Mouse (Mus musculus) midbrain, embryonic 12.5 days (tissue): ENCODE results near the gene Col8a1. TPM values are rescaled to one million over a fixed set of nuclear protein-coding genes. Genes with fewer than 3 reads are reported as not detected.

Experiments used
- ATAC-seq: fragments of 200-750 bp; cut with Nextera tagmentation; 2 replicates; pipeline ENCODE4 v1.8.0; 2017; ENCODE audit warnings: low read depth, moderate TSS enrichment, moderate library complexity; ENCODE audit not compliant: low FRiP score
- H3K27ac ChIP-seq: fragments of 300-500 bp; sonication (generic); replicated peaks from 2 replicates; pipeline ENCODE4 v1.5.1; 2016; ENCODE audit warnings: mild to moderate bottlenecking
- H3K27me3 ChIP-seq: fragments of 300-500 bp; sonication (generic); 2 replicates; pipeline ENCODE4 v1.6.1; 2016; ENCODE audit warnings: mild to moderate bottlenecking
- H3K36me3 ChIP-seq: fragments of 300-500 bp; sonication (generic); 2 replicates; pipeline ENCODE4 v1.6.1; 2016
- H3K4me1 ChIP-seq: fragments of 300-500 bp; sonication (generic); 2 replicates; pipeline ENCODE4 v1.6.1; 2016
- H3K4me2 ChIP-seq: fragments of 300-500 bp; sonication (generic); replicated peaks from 2 replicates; pipeline ENCODE4 v1.6.1; 2016; ENCODE audit warnings: mild to moderate bottlenecking, moderate library complexity
- H3K4me3 ChIP-seq: fragments of 300-500 bp; sonication (generic); 2 replicates; pipeline ENCODE4 v1.5.1; 2016; ENCODE audit warnings: mild to moderate bottlenecking
- H3K9ac ChIP-seq: fragments of 300-500 bp; sonication (generic); replicated peaks from 2 replicates; pipeline ENCODE4 v1.6.1; 2016; ENCODE audit warnings: mild to moderate bottlenecking, moderate library complexity
- H3K9me3 ChIP-seq: fragments of 300-500 bp; sonication (generic); 2 replicates; pipeline ENCODE4 v1.6.1; 2016; ENCODE audit warnings: mild to moderate bottlenecking
- WGBS: fragments of 180-500 bp; shearing (Covaris S2); methylation state at CpG from one replicate; pipeline ENCODE4 v1.1.7; 2016; 5-methylcytosine and 5-hydroxymethylcytosine counted together
- polyA plus RNA-seq: library from polyadenylated mRNA; unstranded; fragments of >200 nt; fragmentation: Nextera tagmentation; extraction: Ambion mirVana; gene quantifications from 2 replicates; pipeline ENCODE4 v1.2.1, GENCODE M21; 2016

Col8a1 gene
- polyA plus RNA-seq, 1 experiment from 2014 or later = 7.6 TPM

DNA sequence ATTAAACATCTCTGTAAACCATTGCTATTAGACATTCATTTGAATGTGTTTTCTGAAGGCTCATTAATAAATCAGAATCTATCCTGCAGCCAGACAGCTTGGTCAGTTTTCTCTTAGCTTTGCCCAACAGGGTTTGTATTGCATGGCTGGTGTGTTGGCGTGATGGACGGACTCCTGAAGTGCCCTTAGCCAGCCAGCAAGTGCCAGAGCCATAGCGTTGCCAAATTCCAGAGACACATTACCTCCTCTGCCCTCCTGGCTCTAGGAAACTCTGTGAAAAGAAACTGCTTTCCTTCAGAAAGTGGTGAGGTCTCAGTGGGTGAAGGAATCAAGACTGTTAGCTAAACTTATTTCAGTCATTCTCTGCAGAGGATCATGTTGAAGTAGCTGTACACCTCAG is 14.4 kb downstream of the Col8a1 start:
- no peaks in the 10 kb centered on the region for H3K4me1 ChIP-seq
- H3K27ac ChIP-seq = no peak overlapping the region
- no peak overlapping the region for H3K9ac ChIP-seq
- no peaks in the 10 kb centered on the region for H3K27me3 ChIP-seq
- no peak for ATAC-seq
- no peaks in the 10 kb centered on the region for H3K9me3 ChIP-seq
- H3K4me3 ChIP-seq = no peak overlapping the region
- H3K4me2 ChIP-seq = no peak overlapping the region
- H3K36me3 ChIP-seq = no peaks in the 10 kb centered on the region
- 92% methylated on average over 3 of the region's 3 CpGs for WGBS

DNA sequence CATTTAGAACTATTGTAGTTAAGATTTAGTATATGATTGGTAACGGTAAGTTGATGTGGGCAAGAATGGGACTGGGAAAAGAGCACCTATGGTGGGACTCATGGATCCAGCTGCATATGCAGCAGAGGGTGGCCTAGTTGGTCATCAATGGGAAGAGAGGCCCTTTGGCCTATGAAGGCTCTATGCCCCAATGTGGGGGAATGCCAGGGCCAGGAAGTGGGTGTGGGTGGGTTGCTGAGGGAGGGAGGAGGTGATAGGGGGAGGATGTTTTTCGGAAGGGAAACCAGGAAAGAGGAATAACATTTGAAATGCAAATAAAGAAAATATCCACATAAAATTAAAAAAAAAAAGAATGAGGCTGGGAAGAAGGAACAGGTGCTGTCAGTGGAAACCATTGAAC is 19.6 kb downstream of the Col8a1 start:
- H3K27me3 ChIP-seq = no peaks in the 10 kb centered on the region
- ATAC-seq = no peak
- 93% methylated on average over 2 of the region's 2 CpGs for WGBS

DNA sequence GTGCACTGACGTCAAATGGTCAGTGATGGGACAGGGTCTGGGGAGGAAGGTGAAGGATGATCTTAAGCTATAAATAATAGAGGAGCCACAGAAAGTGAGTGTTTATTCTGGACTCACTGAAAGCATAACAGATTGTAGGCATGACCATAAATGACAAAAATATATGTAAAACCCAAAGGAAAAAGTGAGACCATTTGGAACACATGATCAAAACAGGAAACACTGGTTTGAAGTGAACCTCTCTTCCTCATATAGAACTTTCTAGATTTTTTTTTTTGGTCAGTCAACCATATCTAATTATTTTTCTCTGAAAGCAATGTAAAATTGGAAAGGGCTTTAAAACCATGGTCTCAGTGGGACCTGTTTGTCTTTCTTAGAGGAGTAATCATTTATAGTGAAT is 21.0 kb downstream of the Col8a1 start:
- no peak overlapping the region for H3K4me3 ChIP-seq
- no peak for ATAC-seq
- no peak overlapping the region for H3K27ac ChIP-seq
- no peaks in the 10 kb centered on the region for H3K36me3 ChIP-seq
- H3K9ac ChIP-seq = no peak overlapping the region
- H3K27me3 ChIP-seq = no peaks in the 10 kb centered on the region
- no peaks in the 10 kb centered on the region for H3K9me3 ChIP-seq
- no peak overlapping the region for H3K4me2 ChIP-seq
- WGBS = 85% methylated on average over 1 of the region's 1 CpGs
- no peaks in the 10 kb centered on the region for H3K4me1 ChIP-seq

More for the DNA sequence above, 19.6 kb downstream of the Col8a1 start:
- H3K9ac ChIP-seq = no peak overlapping the region
- no peak overlapping the region for H3K27ac ChIP-seq
- H3K4me2 ChIP-seq = no peak overlapping the region
- H3K36me3 ChIP-seq = no peaks in the 10 kb centered on the region
- no peaks in the 10 kb centered on the region for H3K9me3 ChIP-seq
- H3K4me3 ChIP-seq = no peak overlapping the region
- no peaks in the 10 kb centered on the region for H3K4me1 ChIP-seq

DNA sequence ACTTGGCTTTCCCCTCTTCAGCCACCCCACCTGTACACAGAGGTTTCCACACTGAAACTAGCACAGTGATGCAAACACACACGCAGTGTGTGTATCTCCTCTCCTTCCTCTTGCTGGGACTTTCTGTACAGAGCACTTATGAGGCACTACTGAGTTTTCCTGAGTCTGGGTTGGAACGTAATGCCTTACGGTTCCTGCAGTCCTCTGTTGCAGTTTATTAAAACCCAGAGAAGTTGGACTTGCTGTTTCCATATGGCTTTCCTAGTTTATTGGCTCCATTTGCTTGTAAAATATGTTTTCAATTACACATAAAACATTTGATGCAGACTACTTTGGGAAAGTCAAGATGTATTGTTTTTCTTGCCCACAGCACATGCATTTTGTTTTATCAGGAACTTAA is 21.4 kb downstream of the Col8a1 start:
- no peak overlapping the region for H3K9ac ChIP-seq
- H3K4me3 ChIP-seq = no peak overlapping the region
- no peaks in the 10 kb centered on the region for H3K9me3 ChIP-seq
- H3K36me3 ChIP-seq = no peaks in the 10 kb centered on the region
- no peaks in the 10 kb centered on the region for H3K4me1 ChIP-seq
- no peaks in the 10 kb centered on the region for H3K27me3 ChIP-seq
- WGBS = 85% methylated on average over 3 of the region's 3 CpGs
- H3K4me2 ChIP-seq = no peak overlapping the region
- H3K27ac ChIP-seq = no peak overlapping the region
- ATAC-seq = no peak

DNA sequence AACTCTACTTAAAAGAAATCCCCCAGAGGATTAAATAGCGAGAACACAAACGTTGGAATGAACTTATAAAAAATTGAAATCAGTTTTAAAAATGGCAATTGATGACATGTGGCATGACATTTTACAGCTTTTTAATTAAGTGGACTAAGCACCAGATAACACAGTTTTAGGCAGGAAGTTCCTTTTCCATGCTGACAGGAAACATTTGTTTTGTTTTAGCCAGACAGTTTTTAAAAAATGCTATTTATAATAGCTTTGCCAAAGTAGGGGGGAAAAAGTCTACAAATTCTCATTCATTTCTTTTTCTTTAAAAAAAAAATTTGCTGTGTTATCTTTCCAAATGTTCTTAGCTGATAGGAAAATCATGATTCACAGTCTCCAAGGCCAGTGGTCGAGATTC is 29.6 kb downstream of the Col8a1 start:
- no peak overlapping the region for H3K4me3 ChIP-seq

DNA sequence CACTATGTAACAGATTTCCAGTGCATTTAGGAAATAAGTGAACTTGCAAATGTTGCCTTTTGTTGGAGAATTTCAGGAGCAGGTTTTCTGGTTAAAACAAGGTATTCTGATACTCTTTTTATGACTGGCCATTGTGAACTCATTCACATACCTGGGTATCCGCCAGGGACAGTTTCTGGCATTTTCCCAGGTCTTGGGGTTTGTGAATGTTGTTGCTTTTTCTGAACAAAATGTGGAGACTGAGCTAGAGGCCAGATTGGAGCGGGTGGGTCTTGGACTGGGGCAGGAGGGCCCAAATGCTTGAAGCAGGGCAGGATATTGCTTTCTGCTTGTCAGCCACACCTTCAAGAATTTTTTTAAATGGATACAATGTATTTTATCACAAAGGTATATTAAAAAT is 35.6 kb downstream of the Col8a1 start:
- no peak overlapping the region for H3K4me3 ChIP-seq
- H3K27ac ChIP-seq = no peak overlapping the region
- no peaks in the 10 kb centered on the region for H3K4me1 ChIP-seq
- H3K9ac ChIP-seq = no peak overlapping the region
- ATAC-seq = no peak
- H3K27me3 ChIP-seq = no peaks in the 10 kb centered on the region
- H3K4me2 ChIP-seq = no peak overlapping the region
- 90% methylated on average over 2 of the region's 2 CpGs for WGBS
- no peaks in the 10 kb centered on the region for H3K36me3 ChIP-seq
- H3K9me3 ChIP-seq = no peaks in the 10 kb centered on the region

More for the DNA sequence above, 29.6 kb downstream of the Col8a1 start:
- Histone ChIP-seq H3K9me3 (no peaks in the 10 kb centered on the region), H3K4me2 (no peak overlapping the region), H3K4me1 (no peaks in the 10 kb centered on the region), H3K27me3 (no peaks in the 10 kb centered on the region), H3K36me3 (no peaks in the 10 kb centered on the region), H3K9ac (no peak overlapping the region), H3K27ac (no peak overlapping the region)
- 84% methylated on average over 3 of the region's 3 CpGs for WGBS
- no peak for ATAC-seq

DNA sequence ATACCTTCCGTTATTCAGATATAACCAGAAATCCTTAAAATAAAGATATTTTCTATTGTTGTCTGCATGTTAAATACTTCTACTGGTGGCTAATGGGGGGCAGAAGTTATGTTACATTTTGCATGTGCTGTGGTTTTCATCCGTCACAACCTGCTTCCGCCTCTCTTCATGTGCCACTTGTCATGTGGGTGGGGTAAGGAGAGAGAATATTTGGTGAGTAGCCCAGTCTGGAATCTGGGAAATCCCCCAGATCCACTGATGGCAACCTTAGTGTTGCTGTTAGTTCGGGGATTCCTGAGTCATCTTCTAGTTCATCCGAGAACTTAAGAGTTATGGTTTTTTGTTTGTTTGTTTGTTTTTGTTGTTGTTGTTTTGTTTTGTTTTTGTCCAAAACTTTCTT is 55.8 kb downstream of the Col8a1 start:
- Histone ChIP-seq H3K9ac (no peak overlapping the region), H3K4me3 (no peak overlapping the region), H3K27ac (no peak overlapping the region), H3K9me3 (no peaks in the 10 kb centered on the region), H3K27me3 (no peaks in the 10 kb centered on the region), H3K4me2 (no peak overlapping the region), H3K4me1 (0 out of 2 replicates have a peak, but pooled peaks cover 3% of the 10 kb centered on the region), H3K36me3 (no peaks in the 10 kb centered on the region)
- no peak for ATAC-seq
- 94% methylated on average over 5 of the region's 5 CpGs for WGBS

DNA sequence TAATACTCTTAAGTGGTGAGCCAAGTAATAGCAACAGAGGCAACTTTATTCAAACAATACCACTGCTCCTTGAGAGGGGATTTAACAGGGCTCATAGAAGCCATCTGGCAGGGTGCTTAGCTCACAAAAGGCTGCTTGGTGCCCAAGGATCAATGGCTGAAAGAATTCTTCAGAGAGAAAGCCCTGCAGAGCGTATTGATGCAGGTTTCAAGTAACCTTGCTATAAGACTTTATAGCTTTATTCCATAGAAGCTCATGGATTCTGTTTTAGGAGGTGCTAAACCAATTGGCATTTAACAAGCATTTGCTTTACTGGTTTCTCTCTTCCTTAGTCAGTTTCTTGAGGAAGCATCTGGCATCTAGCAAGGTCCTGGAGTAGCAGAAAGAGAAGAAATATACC is 59.8 kb downstream of the Col8a1 start:
- no peaks in the 10 kb centered on the region for H3K36me3 ChIP-seq
- no peak overlapping the region for H3K27ac ChIP-seq
- no peak overlapping the region for H3K4me2 ChIP-seq
- no peak for ATAC-seq
- WGBS = 16% methylated on average over 1 of the region's 1 CpGs
- 0 out of 2 replicates have a peak, but pooled peaks cover 3% of the 10 kb centered on the region for H3K4me1 ChIP-seq
- no peak overlapping the region for H3K4me3 ChIP-seq
- no peaks in the 10 kb centered on the region for H3K27me3 ChIP-seq
- H3K9me3 ChIP-seq = no peaks in the 10 kb centered on the region
- no peak overlapping the region for H3K9ac ChIP-seq

DNA sequence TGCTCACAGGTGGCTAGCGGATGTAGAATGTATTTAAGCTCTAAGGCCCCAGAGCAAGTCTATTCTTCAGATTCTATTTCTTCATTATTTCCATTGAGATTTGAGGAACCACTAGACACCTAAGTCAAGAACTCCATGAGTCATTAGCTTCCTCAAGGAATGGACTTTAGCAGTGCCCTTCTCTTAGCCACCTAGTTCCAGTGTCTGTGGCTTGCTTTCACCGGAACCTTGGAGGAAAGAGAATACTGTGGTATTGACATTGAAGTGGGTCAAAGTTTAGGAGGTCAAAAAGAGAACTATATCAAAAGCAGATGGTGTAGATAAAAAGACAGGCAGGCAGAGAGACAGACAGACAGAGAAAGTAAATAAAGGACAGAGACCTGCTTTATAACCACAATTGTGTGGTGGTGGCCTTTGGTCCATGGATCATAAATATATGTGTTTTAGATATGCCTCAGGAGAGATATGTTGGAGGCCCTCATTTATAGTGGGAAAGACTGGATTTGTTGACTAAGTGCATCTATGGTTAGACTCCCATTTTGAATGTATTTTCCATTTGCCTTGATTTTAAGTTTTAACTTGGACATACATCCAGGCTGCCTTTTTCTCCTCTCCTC is 60.5 kb downstream of the Col8a1 start:
- Histone ChIP-seq H3K4me2 (no peak overlapping the region), H3K27ac (no peak overlapping the region), H3K4me1 (0 out of 2 replicates have a peak, but pooled peaks cover 3% of the 10 kb centered on the region), H3K9me3 (no peaks in the 10 kb centered on the region), H3K27me3 (no peaks in the 10 kb centered on the region), H3K9ac (no peak overlapping the region), H3K4me3 (no peak overlapping the region), H3K36me3 (no peaks in the 10 kb centered on the region)
- ATAC-seq = no peak
- 78% methylated on average over 2 of the region's 2 CpGs for WGBS

DNA sequence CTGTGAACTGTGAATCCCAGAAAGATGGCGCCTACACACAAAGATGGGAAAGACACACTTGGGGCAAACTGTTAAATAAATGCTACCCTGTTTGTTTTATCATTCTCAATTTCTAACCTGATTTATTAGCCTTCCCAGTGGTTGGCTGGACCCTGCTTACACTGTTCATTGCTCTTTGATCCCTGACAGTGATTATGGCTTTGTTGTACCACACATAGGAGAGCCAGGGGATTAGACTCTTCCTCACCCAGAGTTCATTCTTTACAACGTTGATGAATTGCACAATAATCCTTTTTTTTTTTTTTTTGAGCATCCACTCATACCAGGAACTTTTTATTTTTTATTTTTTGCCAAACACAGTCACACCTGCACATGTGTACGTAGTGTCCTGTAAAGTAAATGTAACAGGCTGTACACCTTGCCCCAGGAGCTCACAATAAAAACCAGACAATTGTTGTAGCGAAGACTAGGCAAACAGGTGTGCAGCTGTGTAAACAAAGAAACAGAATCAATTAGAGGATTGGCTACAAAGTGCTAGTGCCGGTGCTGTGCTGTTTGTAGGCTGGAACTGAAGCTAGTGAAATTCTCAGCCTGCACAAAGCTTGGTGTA is 68.6 kb downstream of the Col8a1 start:
- 47% methylated on average over 5 of the region's 5 CpGs for WGBS
- Histone ChIP-seq H3K4me2 (no peak overlapping the region), H3K4me1 (no peaks in the 10 kb centered on the region)

DNA sequence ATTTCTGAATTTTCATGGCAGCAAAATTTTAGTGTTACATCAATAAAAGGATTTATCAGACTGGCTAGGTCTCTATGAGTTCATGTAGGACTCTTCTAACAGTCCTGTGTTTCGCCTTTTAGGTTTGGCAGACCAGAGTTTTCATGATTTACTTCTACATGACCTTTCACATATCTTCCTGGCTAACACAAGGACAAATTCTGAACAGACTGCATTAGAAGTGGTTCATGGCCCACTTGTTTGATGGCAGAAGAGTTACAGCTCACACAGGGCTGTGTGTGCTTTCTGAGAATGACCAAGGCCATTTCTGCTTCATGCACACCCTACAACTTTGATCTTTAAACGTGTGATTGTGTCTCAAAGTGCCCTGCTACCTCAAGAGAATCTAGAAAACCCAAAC is 82.3 kb downstream of the Col8a1 start:
- WGBS = 74% methylated on average over 2 of the region's 2 CpGs
- no peaks in the 10 kb centered on the region for H3K9me3 ChIP-seq
- no peak overlapping the region for H3K9ac ChIP-seq
- no peak overlapping the region for H3K4me3 ChIP-seq
- ATAC-seq = no peak
- no peaks in the 10 kb centered on the region for H3K36me3 ChIP-seq
- no peaks in the 10 kb centered on the region for H3K27me3 ChIP-seq
- H3K27ac ChIP-seq = no peak overlapping the region
- no peak overlapping the region for H3K4me2 ChIP-seq
- H3K4me1 ChIP-seq = no peaks in the 10 kb centered on the region

More for the DNA sequence above, 68.6 kb downstream of the Col8a1 start:
- Histone ChIP-seq H3K9me3 (no peaks in the 10 kb centered on the region), H3K9ac (no peak overlapping the region), H3K36me3 (no peaks in the 10 kb centered on the region), H3K27me3 (no peaks in the 10 kb centered on the region), H3K27ac (no peak overlapping the region), H3K4me3 (no peak overlapping the region)
- no peak for ATAC-seq

DNA sequence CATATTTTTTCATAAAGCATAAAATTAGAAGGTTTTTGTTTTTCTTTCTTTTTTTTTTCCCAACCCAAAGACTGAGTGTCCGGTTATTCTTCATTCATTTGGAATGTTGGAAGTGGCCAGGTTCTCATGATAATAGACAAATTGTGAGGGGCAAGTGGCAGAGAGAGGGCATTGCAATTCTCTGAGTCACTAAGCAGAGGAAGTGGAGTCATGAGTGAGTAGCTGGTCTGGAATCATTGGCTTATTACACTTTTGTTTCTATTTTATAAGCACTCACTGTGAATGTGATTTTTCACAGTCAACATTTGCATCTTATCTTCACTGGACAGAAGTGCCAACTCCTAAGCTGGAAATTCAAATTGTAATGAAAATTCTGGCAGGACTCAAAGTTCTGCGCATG is 82.9 kb downstream of the Col8a1 start:
- H3K27me3 ChIP-seq = no peaks in the 10 kb centered on the region
- no peak overlapping the region for H3K27ac ChIP-seq
- no peak for ATAC-seq
- no peaks in the 10 kb centered on the region for H3K36me3 ChIP-seq
- H3K9ac ChIP-seq = no peak overlapping the region
- no peaks in the 10 kb centered on the region for H3K9me3 ChIP-seq
- no peaks in the 10 kb centered on the region for H3K4me1 ChIP-seq
- no peak overlapping the region for H3K4me2 ChIP-seq
- 78% methylated on average over 2 of the region's 2 CpGs for WGBS
- no peak overlapping the region for H3K4me3 ChIP-seq

DNA sequence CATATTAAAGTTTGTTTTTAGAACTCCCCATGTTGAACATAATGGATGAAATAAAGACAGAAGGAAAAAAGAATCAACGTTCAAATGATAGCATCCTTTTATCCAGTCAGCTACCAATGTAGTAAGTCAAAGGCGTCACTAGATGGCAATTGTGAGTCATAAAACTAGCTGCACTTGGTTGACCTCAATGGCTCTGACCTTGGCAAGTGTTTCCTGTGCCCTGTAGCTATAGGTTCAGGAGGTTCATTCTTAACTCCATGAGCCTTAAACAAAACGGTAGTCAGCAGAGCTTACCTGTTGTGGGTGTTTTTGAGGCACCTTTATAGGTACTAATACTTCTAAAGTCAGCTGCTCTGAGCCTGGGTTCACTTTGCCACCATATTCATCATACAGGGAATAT is 85.2 kb downstream of the Col8a1 start:
- H3K4me2 ChIP-seq = no peak overlapping the region
- H3K27me3 ChIP-seq = no peaks in the 10 kb centered on the region
- no peak overlapping the region for H3K4me3 ChIP-seq
- H3K4me1 ChIP-seq = no peaks in the 10 kb centered on the region
- ATAC-seq = peak; percentile 66
- H3K36me3 ChIP-seq = no peaks in the 10 kb centered on the region
- no peak overlapping the region for H3K27ac ChIP-seq
- WGBS = 13% methylated on average over 3 of the region's 3 CpGs
- H3K9ac ChIP-seq = no peak overlapping the region
- H3K9me3 ChIP-seq = no peaks in the 10 kb centered on the region
